Mouse (Mus musculus) midbrain, embryonic 14.5 days (tissue): ENCODE results near the gene Smarca4. TPM values are rescaled to one million over a fixed set of nuclear protein-coding genes. Genes with fewer than 3 reads are reported as not detected.
"Not testable (repeated sequence)": the region's sequence is repeated elsewhere in the genome, so short reads cannot be mapped to it uniquely, and the experiment has no call there.

Source experiments
- ATAC-seq: fragments of 200-750 bp; cut with Nextera tagmentation; 2 replicates; pipeline ENCODE4 v1.8.0; 2017; ENCODE audit warnings: moderate number of reproducible peaks, moderate library complexity; ENCODE audit not compliant: low FRiP score, low TSS enrichment
- DNase-seq: peaks from one replicate; pipeline ENCODE4 v3.0.0-alpha.2; 2015
- H3K27ac ChIP-seq: fragments of 300-500 bp; sonication (generic); replicated peaks from 2 replicates; pipeline ENCODE4 v1.5.1; 2014; ENCODE audit warnings: mild to moderate bottlenecking, low read depth, low read length, moderate library complexity
- H3K27me3 ChIP-seq: fragments of 300-500 bp; sonication (generic); 2 replicates; pipeline ENCODE4 v1.6.1; 2014; ENCODE audit warnings: low read length, control low read depth, mixed read lengths; ENCODE audit not compliant: control insufficient read depth, insufficient read depth
- H3K36me3 ChIP-seq: fragments of 300-500 bp; sonication (generic); 2 replicates; pipeline ENCODE4 v1.6.1; 2014; ENCODE audit warnings: low read length, control low read depth; ENCODE audit not compliant: control insufficient read depth, insufficient read depth
- H3K4me1 ChIP-seq: fragments of 300-500 bp; sonication (generic); 2 replicates; pipeline ENCODE4 v1.6.1; 2014; ENCODE audit warnings: mild to moderate bottlenecking, antibody characterized with exemption, low read length, control low read depth; ENCODE audit not compliant: control insufficient read depth, insufficient read depth
- H3K4me2 ChIP-seq: fragments of 300-500 bp; sonication (generic); 2 replicates; pipeline ENCODE4 v1.6.1; 2014; ENCODE audit warnings: mild to moderate bottlenecking, low read length, moderate library complexity
- H3K4me3 ChIP-seq: fragments of 300-500 bp; sonication (generic); replicated peaks from 2 replicates; pipeline ENCODE4 v1.5.1; 2014; ENCODE audit warnings: low read depth, low read length
- H3K9ac ChIP-seq: fragments of 300-500 bp; sonication (generic); replicated peaks from 2 replicates; pipeline ENCODE4 v1.6.1; 2014; ENCODE audit warnings: mild to moderate bottlenecking, low read length, moderate library complexity
- H3K9me3 ChIP-seq: fragments of 300-500 bp; sonication (generic); 2 replicates; pipeline ENCODE4 v1.6.1; 2016; ENCODE audit warnings: low read length, control low read depth, mixed read lengths; ENCODE audit not compliant: control insufficient read depth
- WGBS: fragments of 180-500 bp; shearing (Covaris S2); extraction: QIAGEN DNeasy Blood & Tissue Kit; methylation state at CpG from one replicate; pipeline ENCODE4 v1.1.7; 2014; 5-methylcytosine and 5-hydroxymethylcytosine counted together
- polyA plus RNA-seq: library from polyadenylated mRNA; unstranded; fragments of >200 nt; fragmentation: Nextera tagmentation; extraction: Ambion mirVana; gene quantifications from 2 replicates; pipeline ENCODE4 v1.2.1, GENCODE M21; 2014

Gene Smarca4
- polyA plus RNA-seq, 1 experiment from 2014 or later: 179 TPM

GRCm38 (mm10) chr9:21594350-21594749, 21.6 kb upstream of the Smarca4 start:
- H3K9me3 ChIP-seq, H3K27me3 ChIP-seq, ATAC-seq, H3K9ac ChIP-seq, DNase-seq, H3K27ac ChIP-seq: not testable (repeated sequence)
- peaks cover 29% of the 10 kb centered on the region for H3K36me3 ChIP-seq
- H3K4me1 ChIP-seq: peaks cover 26% of the 10 kb centered on the region
- H3K4me2 ChIP-seq: peak overlapping the region; percentile 96
- 92% methylated on average over 8 of the region's 8 CpGs for WGBS
- H3K4me3 ChIP-seq: peak overlapping the region; percentile 93

DNA sequence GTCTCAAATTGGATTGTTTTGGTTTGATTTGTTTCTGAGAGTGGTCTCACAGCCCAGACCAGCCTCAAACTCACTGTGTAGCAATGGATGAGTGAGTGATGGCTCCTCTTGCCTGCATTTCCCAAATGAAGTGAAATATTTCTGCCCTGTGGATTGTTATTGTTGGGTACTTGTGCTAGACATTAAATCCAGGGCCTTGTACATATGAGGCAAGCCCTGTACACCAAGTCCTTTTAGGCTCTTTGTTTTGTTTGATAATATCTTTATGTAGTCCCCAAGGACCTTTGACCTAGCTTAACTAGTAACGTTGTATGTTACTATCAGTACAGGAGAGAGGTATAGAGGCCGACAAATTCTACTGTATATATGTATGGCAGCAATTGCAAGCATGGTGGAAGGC, 21.1 kb upstream of the Smarca4 start:
- DNase-seq: no peak
- 95% methylated on average over 2 of the region's 2 CpGs for WGBS
- Histone ChIP-seq H3K27ac (no peak overlapping the region), H3K36me3 (peaks cover 24% of the 10 kb centered on the region), H3K4me1 (peaks cover 26% of the 10 kb centered on the region), H3K9ac (no peak overlapping the region), H3K27me3 (no peaks in the 10 kb centered on the region), H3K9me3 (no peaks in the 10 kb centered on the region), H3K4me3 (no peak overlapping the region), H3K4me2 (no peak overlapping the region)
- ATAC-seq: no peak

GRCm38 (mm10) chr9:21598198-21598597, 17.8 kb upstream of the Smarca4 start:
- Histone ChIP-seq H3K4me3 (no peak overlapping the region), H3K27me3 (no peaks in the 10 kb centered on the region), H3K9me3 (no peaks in the 10 kb centered on the region), H3K36me3 (peaks cover 14% of the 10 kb centered on the region), H3K9ac (no peak overlapping the region), H3K4me1 (peaks cover 14% of the 10 kb centered on the region), H3K4me2 (no peak overlapping the region), H3K27ac (no peak overlapping the region)
- 56% methylated on average over 2 of the region's 2 CpGs for WGBS
- DNase-seq: peak; percentile 48
- no peak for ATAC-seq

DNA sequence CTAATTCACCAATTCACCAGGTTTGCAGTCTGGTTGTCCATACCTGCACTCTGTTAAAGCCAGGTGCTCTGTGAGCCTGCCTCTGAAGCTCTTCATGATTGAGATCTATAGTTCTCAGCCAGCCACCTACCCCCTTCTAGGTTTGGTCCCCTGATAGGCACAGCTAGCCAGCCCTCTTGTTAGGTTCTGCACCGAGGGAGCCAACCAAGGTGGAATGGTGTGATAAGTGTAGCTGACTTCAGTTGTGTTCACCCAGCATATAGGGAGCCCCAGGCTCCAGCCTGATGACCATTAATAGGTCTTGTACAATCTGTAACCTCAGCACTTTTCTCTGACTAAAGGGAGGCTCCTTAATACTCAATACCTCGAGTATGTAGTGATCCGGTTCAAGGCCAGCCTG, 15.8 kb upstream of the Smarca4 start:
- Histone ChIP-seq H3K27ac (no peak overlapping the region), H3K27me3 (no peaks in the 10 kb centered on the region), H3K9me3 (no peaks in the 10 kb centered on the region), H3K9ac (no peak overlapping the region), H3K4me3 (no peak overlapping the region), H3K4me1 (no peaks in the 10 kb centered on the region), H3K4me2 (no peak overlapping the region), H3K36me3 (peaks cover 14% of the 10 kb centered on the region)
- ATAC-seq: no peak
- 74% methylated on average over 3 of the region's 3 CpGs for WGBS
- DNase-seq: no peak

- Histone ChIP-seq H3K9ac (no peak overlapping the region), H3K27ac (no peak overlapping the region), H3K4me3 (no peak overlapping the region), H3K27me3 (no peaks in the 10 kb centered on the region), H3K36me3 (peaks cover 6% of the 10 kb centered on the region), H3K4me2 (no peak overlapping the region), H3K9me3 (no peaks in the 10 kb centered on the region), H3K4me1 (no peaks in the 10 kb centered on the region)
- ATAC-seq (no peak), DNase-seq (no peak)
- 80% methylated on average over 2 of the region's 2 CpGs for WGBS
Measured at GRCm38 (mm10) chr9:21601073-21601472, 14.9 kb upstream of the Smarca4 start.

GRCm38 (mm10) chr9:21601722-21602399, 14.1 kb upstream of the Smarca4 start:
- no peak overlapping the region for H3K9ac ChIP-seq
- WGBS: 49% methylated on average over 10 of the region's 10 CpGs
- ATAC-seq (peak; percentile 58; the same call in 1 of the 2 replicates), DNase-seq (peak; percentile 91)
- H3K4me1 ChIP-seq: no peaks in the 10 kb centered on the region
- H3K4me3 ChIP-seq: no peak overlapping the region
- H3K4me2 ChIP-seq: no peak overlapping the region
- no peaks in the 10 kb centered on the region for H3K9me3 ChIP-seq
- H3K27me3 ChIP-seq: no peaks in the 10 kb centered on the region
- no peak overlapping the region for H3K27ac ChIP-seq
- 0 out of 2 replicates have a peak, but pooled peaks cover 3% of the 10 kb centered on the region for H3K36me3 ChIP-seq

DNA sequence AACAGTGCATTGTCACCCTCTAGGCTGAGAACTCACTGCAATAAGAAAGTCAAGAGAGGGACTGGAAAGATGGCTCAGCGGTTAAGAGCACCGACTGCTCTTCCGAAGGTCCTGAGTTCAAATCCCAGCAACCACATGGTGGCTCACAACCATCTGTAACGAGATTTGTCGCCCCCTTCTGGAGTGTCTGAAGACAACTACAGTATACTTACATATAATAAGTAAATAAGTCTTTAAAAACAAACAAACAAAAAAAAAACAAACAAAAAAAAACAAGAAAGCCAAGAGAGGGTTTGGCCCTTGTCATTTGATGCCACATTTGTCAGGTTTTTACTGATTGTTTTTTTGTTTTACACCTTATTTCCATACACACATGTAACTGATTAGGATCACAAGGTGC, 11.8 kb upstream of the Smarca4 start:
- H3K4me1 ChIP-seq: no peaks in the 10 kb centered on the region
- no peak for ATAC-seq
- H3K27me3 ChIP-seq: no peaks in the 10 kb centered on the region
- WGBS: 70% methylated on average over 5 of the region's 5 CpGs
- H3K4me3 ChIP-seq: no peak overlapping the region
- H3K27ac ChIP-seq: no peak overlapping the region
- no peaks in the 10 kb centered on the region for H3K36me3 ChIP-seq
- no peak for DNase-seq
- no peak overlapping the region for H3K9ac ChIP-seq
- no peaks in the 10 kb centered on the region for H3K9me3 ChIP-seq
- no peak overlapping the region for H3K4me2 ChIP-seq

DNA sequence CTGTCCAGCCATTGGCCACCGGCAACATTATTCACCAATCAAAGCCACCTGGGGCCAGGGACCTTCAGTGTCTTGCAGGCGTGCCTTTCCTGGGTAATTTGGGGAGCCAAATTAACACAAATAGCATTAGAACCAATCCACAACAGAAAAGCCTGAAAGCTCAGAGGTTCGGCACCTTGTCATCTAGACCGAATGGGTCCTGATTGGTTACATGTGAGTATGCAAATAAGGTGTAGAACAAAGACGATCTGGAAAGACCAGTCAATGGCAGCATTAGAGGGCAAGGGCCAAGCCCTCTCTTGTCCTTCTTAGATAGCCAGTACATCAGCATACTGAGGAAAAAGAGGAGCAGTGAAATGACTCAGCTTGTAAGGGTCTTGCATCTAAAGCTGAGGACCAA, 10.1 kb upstream of the Smarca4 start:
- Histone ChIP-seq H3K9me3 (no peaks in the 10 kb centered on the region), H3K4me2 (no peak overlapping the region), H3K4me1 (no peaks in the 10 kb centered on the region), H3K36me3 (no peaks in the 10 kb centered on the region), H3K4me3 (no peak overlapping the region), H3K9ac (no peak overlapping the region), H3K27me3 (no peaks in the 10 kb centered on the region), H3K27ac (no peak overlapping the region)
- DNase-seq: no peak
- ATAC-seq: no peak
- WGBS: 71% methylated on average over 5 of the region's 5 CpGs

GRCm38 (mm10) chr9:21606648-21607047, 9.3 kb upstream of the Smarca4 start:
- no peak for ATAC-seq

More at GRCm38 (mm10) chr9:21606648-21607047, 9.3 kb upstream of the Smarca4 start:
- 79% methylated on average over 1 of the region's 1 CpGs for WGBS
- Histone ChIP-seq H3K9me3 (no peaks in the 10 kb centered on the region), H3K27me3 (no peaks in the 10 kb centered on the region), H3K9ac (no peak overlapping the region), H3K4me2 (no peak overlapping the region), H3K4me3 (no peak overlapping the region), H3K4me1 (no peaks in the 10 kb centered on the region), H3K27ac (no peak overlapping the region), H3K36me3 (no peaks in the 10 kb centered on the region)
- no peak for DNase-seq
